Mouse (Mus musculus): ENCODE results near the gene Echdc3. TPM values are rescaled to one million over a fixed set of nuclear protein-coding genes. Genes with fewer than 3 reads are reported as not detected.

Echdc3 gene
- polyA plus RNA-seq, 1 experiment = 1.0 TPM

GRCm38 (mm10) chr2:6220141-6220805 lies 7.4 kb upstream of the Echdc3 start:
- peak; percentile 82 for TF ChIP-seq CTCF (IDR thresholded peaks at IDR 0.05; ENCODE audit: borderline replicate concordance, extremely low read depth, insufficient read depth, insufficient read length)
- TF ChIP-seq POLR2A (IDR thresholded peaks at IDR 0.05; ENCODE audit: borderline replicate concordance, extremely low read depth, insufficient read depth, insufficient read length, poor library complexity, severe bottlenecking) = no peak
- peak; percentile 88 for DNase-seq (ENCODE audit: low read depth)

DNA sequence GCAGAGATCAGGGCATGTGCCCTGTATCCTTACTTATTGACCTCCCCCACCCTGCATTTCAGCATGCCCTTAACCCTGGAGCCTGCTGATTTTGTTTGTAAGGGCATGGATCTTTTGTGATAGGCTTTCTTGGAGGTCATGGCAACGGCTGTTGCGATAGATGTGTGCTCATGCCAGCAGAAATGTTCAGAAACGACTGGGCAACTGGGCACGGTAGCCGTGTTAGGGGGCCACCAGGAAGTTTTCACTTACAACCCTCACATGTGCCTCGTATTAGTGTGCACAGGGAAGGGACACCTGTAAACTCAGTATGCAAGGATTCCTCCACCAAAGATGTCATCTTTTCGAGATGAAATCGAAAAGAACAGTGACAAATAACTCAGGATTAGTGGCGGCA lies 508 bp downstream of the Echdc3 start:
- DNase-seq (ENCODE audit: low read depth) = no peak
- no peak for TF ChIP-seq CTCF (IDR thresholded peaks at IDR 0.05; ENCODE audit: borderline replicate concordance, extremely low read depth, insufficient read depth, insufficient read length)
- TF ChIP-seq POLR2A (IDR thresholded peaks at IDR 0.05; ENCODE audit: borderline replicate concordance, extremely low read depth, insufficient read depth, insufficient read length, poor library complexity, severe bottlenecking) = no peak

DNA sequence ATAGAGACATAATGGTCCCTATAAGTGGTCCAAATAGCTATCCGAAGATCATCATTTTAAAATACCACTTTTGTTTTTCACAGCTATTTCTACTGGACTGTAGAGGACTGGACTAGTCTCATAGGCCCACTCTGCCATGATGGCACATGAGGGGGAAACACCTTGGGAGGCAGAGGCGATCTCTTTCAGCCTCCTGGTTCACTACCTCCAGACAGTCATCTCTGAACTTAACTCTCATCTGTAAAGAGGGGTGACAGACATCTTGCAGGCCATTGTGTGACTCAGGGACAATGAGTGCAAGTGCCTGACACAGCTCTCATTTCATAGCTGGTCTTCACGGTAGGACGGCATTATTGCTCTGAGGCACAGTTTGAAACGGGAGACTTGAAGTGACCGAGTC lies 2.0 kb downstream of the Echdc3 start:
- DNase-seq (ENCODE audit: low read depth) = no peak
- TF ChIP-seq POLR2A (IDR thresholded peaks at IDR 0.05; ENCODE audit: borderline replicate concordance, extremely low read depth, insufficient read depth, insufficient read length, poor library complexity, severe bottlenecking) (no peak), CTCF (IDR thresholded peaks at IDR 0.05; ENCODE audit: borderline replicate concordance, extremely low read depth, insufficient read depth, insufficient read length) (no peak)

DNA sequence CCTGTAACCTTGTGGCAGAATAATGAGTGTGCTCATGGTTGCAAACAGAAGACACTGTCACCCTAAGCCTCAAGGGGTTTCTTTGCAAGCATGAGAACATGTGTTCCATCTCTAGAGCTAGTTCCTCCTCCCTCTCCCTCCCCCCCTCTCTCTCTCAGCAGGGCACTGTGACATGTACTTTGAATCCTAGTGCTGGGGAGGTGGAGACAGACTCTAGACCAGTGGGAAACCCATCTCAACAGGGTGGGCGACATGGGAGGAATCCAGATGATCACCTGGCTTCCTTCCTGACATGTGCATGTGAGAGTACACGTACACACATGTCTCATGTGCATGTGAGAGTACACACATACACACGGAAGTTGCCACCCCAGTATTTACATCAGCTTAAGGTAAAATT lies 3.1 kb downstream of the Echdc3 start:
- DNase-seq (ENCODE audit: low read depth) = no peak
- TF ChIP-seq CTCF (IDR thresholded peaks at IDR 0.05; ENCODE audit: borderline replicate concordance, extremely low read depth, insufficient read depth, insufficient read length) (no peak), POLR2A (IDR thresholded peaks at IDR 0.05; ENCODE audit: borderline replicate concordance, extremely low read depth, insufficient read depth, insufficient read length, poor library complexity, severe bottlenecking) (no peak)

GRCm38 (mm10) chr2:6209116-6209515 lies 3.7 kb downstream of the Echdc3 start:
- TF ChIP-seq POLR2A (IDR thresholded peaks at IDR 0.05; ENCODE audit: borderline replicate concordance, extremely low read depth, insufficient read depth, insufficient read length, poor library complexity, severe bottlenecking) (no peak), CTCF (IDR thresholded peaks at IDR 0.05; ENCODE audit: borderline replicate concordance, extremely low read depth, insufficient read depth, insufficient read length) (no peak)
- peak; percentile 50 for DNase-seq (ENCODE audit: low read depth)

DNA sequence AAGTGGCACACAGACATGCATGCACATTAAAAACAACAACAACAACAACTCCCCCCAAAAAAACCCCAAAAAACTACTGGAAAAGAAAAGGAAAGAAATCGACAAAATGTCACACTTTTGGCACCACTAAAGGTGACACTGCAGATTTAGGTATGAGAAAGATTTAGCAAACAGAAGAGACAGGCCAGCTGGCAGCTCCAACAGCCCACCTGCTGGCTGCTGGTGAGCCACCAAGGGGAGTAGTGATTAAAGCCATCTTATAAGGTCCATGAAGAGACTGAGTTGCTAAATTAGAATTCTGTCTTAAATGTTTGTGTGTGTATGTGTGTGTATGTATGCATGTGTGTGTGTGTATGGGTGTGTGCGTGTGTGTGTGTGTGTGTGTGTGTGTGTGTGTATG lies 5.1 kb downstream of the Echdc3 start:
- TF ChIP-seq POLR2A (IDR thresholded peaks at IDR 0.05; ENCODE audit: borderline replicate concordance, extremely low read depth, insufficient read depth, insufficient read length, poor library complexity, severe bottlenecking) = no peak
- no peak for TF ChIP-seq CTCF (IDR thresholded peaks at IDR 0.05; ENCODE audit: borderline replicate concordance, extremely low read depth, insufficient read depth, insufficient read length)
- peak; percentile 41 for DNase-seq (ENCODE audit: low read depth)

DNA sequence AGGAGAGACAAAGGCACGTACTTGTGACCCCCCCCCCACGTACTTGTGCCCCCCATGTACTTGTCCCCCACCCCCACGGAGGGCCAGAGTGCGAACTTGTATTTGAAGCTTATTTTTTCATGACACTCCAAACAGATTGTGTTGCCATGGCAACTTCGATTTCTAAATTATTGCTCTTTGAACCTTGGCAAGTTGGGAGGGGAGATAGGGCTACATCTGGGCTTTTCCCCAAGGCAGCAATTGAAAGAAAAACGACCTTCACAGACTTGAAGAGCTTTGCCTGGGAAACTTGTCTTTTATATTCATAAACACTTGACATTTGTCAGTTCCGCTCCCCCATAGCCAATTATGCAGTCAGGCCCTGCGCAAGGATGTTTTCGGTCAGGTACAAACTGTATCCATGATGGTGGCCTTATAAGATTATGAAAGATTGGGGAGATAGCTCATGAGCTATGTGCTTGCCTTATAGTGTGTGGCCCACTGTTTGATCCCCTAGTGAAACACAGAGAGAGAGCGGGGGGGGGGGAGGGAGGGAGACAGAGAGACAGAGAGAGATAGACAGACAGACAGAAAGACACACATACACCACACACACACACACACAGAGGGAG lies 16.4 kb downstream of the Echdc3 start:
- DNase-seq (ENCODE audit: low read depth) = peak; percentile 70
- no peak for TF ChIP-seq POLR2A (IDR thresholded peaks at IDR 0.05; ENCODE audit: borderline replicate concordance, extremely low read depth, insufficient read depth, insufficient read length, poor library complexity, severe bottlenecking)
- no peak for TF ChIP-seq CTCF (IDR thresholded peaks at IDR 0.05; ENCODE audit: borderline replicate concordance, extremely low read depth, insufficient read depth, insufficient read length)

DNA sequence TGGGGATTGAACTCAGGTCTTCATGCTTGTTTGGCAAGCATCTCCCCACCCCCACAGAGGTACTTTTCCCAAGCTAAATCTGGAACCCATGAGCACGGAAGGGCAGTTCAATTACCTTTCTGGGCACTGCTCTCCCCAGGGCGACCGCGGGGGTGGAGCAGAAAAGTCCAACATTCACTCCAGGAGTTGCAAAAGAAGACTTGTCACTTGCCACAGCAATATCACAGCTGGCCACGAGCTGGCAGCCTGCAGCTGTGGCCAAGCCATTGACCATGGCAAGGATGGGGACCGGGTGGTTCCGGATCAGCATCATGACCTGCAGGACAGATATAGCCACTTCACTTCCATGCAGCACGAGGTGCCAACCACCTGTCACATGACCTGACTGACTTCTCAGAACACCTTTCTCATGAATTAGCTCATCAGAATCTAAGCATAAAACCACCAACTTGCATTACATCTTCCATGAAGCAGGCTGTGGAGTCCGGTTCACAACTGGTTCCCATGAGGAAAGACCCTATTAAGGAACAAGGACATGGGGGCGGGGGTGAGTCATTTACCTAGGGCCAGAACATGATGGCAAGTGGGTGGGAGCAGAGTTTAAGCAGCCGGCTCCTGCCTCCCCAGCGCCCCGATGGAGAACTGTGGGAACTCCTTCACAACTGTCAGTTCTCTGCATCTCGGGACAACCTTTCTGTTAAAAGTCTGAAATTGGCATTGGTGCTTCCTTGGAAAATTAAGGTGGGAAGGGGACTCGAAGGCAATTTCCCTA lies 17.2 kb downstream of the Echdc3 start:
- no peak for DNase-seq (ENCODE audit: low read depth)

DNA sequence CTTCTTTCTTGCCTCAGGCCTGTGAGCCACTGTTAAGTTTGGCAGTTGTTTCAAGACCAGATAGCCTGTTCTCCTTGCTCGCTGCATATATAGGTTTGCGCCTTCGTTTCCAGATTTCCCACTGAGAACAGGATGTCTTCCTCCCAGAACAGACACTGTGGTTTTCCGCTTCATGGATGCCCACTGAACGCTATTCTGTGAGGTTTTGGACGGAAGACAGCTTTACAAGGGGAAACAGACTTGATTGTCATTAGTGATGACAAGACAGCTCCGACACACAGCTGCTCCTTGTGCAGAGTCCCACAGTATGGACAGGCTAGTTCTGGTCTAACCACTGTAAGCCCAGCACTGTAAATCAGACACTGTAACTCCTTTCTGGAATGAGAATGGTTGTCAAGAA lies 18.3 kb downstream of the Echdc3 start:
- no peak for DNase-seq (ENCODE audit: low read depth)
- TF ChIP-seq POLR2A (IDR thresholded peaks at IDR 0.05; ENCODE audit: borderline replicate concordance, extremely low read depth, insufficient read depth, insufficient read length, poor library complexity, severe bottlenecking) (no peak), CTCF (IDR thresholded peaks at IDR 0.05; ENCODE audit: borderline replicate concordance, extremely low read depth, insufficient read depth, insufficient read length) (no peak)

More for the DNA sequence above, 17.2 kb downstream of the Echdc3 start:
- TF ChIP-seq CTCF (IDR thresholded peaks at IDR 0.05; ENCODE audit: borderline replicate concordance, extremely low read depth, insufficient read depth, insufficient read length) (no peak), POLR2A (IDR thresholded peaks at IDR 0.05; ENCODE audit: borderline replicate concordance, extremely low read depth, insufficient read depth, insufficient read length, poor library complexity, severe bottlenecking) (no peak)

- no peak for DNase-seq (ENCODE audit: low read depth)
- TF ChIP-seq CTCF (IDR thresholded peaks at IDR 0.05; ENCODE audit: borderline replicate concordance, extremely low read depth, insufficient read depth, insufficient read length) (no peak), POLR2A (IDR thresholded peaks at IDR 0.05; ENCODE audit: borderline replicate concordance, extremely low read depth, insufficient read depth, insufficient read length, poor library complexity, severe bottlenecking) (no peak)
Measured at GRCm38 (mm10) chr2:6193591-6193973, 19.3 kb downstream of the Echdc3 start.

DNA sequence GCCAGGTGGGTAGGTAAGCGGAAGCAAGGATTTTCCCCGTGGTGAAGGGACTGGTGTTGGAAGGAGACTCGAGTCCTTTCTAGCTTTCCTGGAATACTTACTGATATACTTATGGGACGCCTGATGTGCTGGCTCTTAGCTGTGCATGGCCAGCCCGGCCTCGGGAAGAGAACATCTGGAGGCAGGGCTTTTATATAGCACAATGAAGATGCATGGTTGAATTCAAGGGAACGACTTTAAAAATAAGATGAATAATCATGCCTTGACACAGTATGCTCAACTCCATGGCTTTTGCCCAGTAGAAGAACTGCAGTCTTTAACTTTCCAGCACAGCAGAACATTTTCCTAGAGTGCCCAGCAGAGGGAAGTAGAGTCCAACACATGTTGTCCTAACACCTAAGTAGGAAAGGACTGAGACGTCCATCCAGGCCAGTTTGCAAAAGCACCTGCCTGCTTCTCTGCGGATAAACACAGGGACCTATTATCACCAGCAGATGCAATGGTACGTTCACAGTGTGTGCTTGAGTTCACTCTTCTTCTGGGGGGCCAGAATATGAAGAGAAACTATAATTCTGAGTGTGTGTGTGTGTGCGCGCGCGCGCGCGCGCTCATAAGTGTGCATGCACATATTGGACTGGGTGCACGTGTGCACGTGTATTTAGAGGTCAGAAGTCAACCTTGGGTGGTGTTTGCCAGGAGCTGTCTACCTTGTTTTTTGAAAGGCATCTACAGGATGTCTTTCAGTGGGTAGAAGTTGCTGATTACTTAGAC lies 19.8 kb downstream of the Echdc3 start:
- TF ChIP-seq POLR2A (IDR thresholded peaks at IDR 0.05; ENCODE audit: borderline replicate concordance, extremely low read depth, insufficient read depth, insufficient read length, poor library complexity, severe bottlenecking) (no peak), CTCF (IDR thresholded peaks at IDR 0.05; ENCODE audit: borderline replicate concordance, extremely low read depth, insufficient read depth, insufficient read length) (peak; percentile 75; the same call in 1 of the 2 replicates)
- DNase-seq (ENCODE audit: low read depth) = peak; percentile 92

Data from brain, embryonic 14.5 days (tissue).